Mouse (Mus musculus) myocyte (in vitro differentiated cells): ENCODE data around the gene Oat.

ENCODE experiments used
- CEBPB ChIP-seq: IDR thresholded peaks from 2 replicates; pipeline ENCODE4 v1.6.1; 2011; ENCODE audit warnings: mild to moderate bottlenecking, moderate library complexity; ENCODE audit not compliant: poor library complexity, insufficient read depth, severe bottlenecking
- E2F4 ChIP-seq: IDR thresholded peaks from one replicate; pipeline ENCODE4 v1.6.1; 2011; ENCODE audit warnings: mild to moderate bottlenecking, control low read depth, moderate library complexity; ENCODE audit not compliant: insufficient read depth
- MAX ChIP-seq: IDR thresholded peaks from one replicate; pipeline ENCODE4 v1.6.1; 2011; ENCODE audit warnings: low read depth, mild to moderate bottlenecking, control low read depth
- MYOD1 ChIP-seq, 3 experiments: IDR thresholded peaks; one replicate each; pipeline ENCODE4 v1.6.1; 2011; ENCODE audit warnings: control low read depth in 2 of 3, low read depth in 2 of 3, mild to moderate bottlenecking in 2 of 3, moderate library complexity in 1 of 3; ENCODE audit not compliant: insufficient read length in 2 of 3, control insufficient read depth in 1 of 3
- MYOG ChIP-seq, 3 experiments: IDR thresholded peaks; one replicate each; pipeline ENCODE4 v1.6.1; 2011; ENCODE audit warnings: control low read depth in 2 of 3, low read depth in 2 of 3, mild to moderate bottlenecking in 2 of 3; ENCODE audit not compliant: insufficient read length in 2 of 3, control insufficient read depth in 1 of 3, insufficient read depth in 1 of 3
- POLR2A ChIP-seq: IDR thresholded peaks from one replicate; pipeline ENCODE4 v1.6.1; 2011; ENCODE audit warnings: low read depth, mild to moderate bottlenecking, control low read depth, moderate library complexity; ENCODE audit not compliant: insufficient read length
- POLR2AphosphoS2 ChIP-seq: IDR thresholded peaks from one replicate; pipeline ENCODE4 v1.6.1; 2011; ENCODE audit warnings: low read depth, control low read depth; ENCODE audit not compliant: insufficient read length
- REST ChIP-seq: IDR thresholded peaks from one replicate; pipeline ENCODE4 v1.6.1; 2011; ENCODE audit warnings: mild to moderate bottlenecking, control low read depth, moderate library complexity; ENCODE audit not compliant: insufficient read depth, insufficient read length
- SRF ChIP-seq: IDR thresholded peaks from one replicate; pipeline ENCODE4 v1.6.1; 2011; ENCODE audit warnings: low read depth; ENCODE audit not compliant: control insufficient read depth, insufficient read length
- TCF12 ChIP-seq: IDR thresholded peaks from one replicate; pipeline ENCODE4 v1.6.1; 2011; ENCODE audit warnings: mild to moderate bottlenecking, control low read depth; ENCODE audit not compliant: poor library complexity, insufficient read depth, severe bottlenecking
- TCF3 ChIP-seq: IDR thresholded peaks from one replicate; pipeline ENCODE4 v1.6.1; 2011; ENCODE audit warnings: low read depth, control low read depth; ENCODE audit not compliant: insufficient read length
- USF1 ChIP-seq: IDR thresholded peaks from one replicate; pipeline ENCODE4 v1.6.1; 2011; ENCODE audit warnings: low read depth, mild to moderate bottlenecking, control low read depth, moderate library complexity

DNA sequence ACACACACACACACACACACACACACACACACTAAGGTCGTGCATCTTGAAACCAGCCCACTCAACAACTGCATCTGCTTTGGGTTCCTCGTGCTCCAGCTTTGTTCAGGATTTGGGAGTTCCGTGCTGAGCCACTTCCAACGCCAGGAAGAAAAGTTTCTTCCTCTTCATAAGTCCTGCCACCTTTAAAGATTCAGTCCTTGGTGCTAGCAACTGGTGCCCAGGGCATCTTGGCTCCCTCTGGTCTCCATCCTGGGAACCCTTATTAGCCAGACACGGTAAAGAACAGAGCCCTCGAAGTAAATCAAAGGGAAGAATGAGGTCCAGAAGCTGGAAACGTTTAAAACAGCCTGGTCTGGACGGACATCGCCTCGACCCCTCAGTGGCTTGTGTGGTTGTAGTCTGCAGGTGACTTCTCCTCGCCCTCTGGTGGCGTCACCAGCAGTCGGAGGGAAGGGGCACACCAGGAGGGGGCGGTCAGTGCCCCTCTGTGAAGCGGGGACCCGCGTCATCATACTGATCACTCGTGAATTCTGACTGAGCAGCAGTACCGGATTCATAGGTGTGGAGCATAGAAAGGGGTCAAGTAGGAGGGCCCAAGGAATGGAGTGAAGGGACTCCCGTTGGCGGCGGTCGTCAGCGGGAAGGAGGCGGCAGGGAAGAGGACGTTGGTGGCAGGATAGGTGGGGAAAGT is 20.5 kb upstream of the Oat start:
- TF ChIP-seq POLR2A: no peak
- no peak for TF ChIP-seq USF1
- TF ChIP-seq TCF12: no peak
- TF ChIP-seq MYOD1 (IDR thresholded peaks at IDR 0.05; ENCODE audit: control insufficient read depth in 1 of 3, insufficient read length in 2 of 3, low read depth in 2 of 3): no peak
- TF ChIP-seq TCF3: no peak
- no peak for TF ChIP-seq MAX
- TF ChIP-seq CEBPB: no peak
- TF ChIP-seq MYOG (IDR thresholded peaks at IDR 0.05; ENCODE audit: control insufficient read depth in 1 of 3, insufficient read depth in 1 of 3, insufficient read length in 2 of 3, low read depth in 2 of 3): no peak
- no peak for TF ChIP-seq REST
- TF ChIP-seq POLR2AphosphoS2: no peak
- no peak for TF ChIP-seq E2F4
- no peak for TF ChIP-seq SRF
